Mouse (Mus musculus) frontal cortex, postnatal 14 days (tissue): Measurements from ENCODE around the gene Kctd17.

Experiments used
- DNase-seq, 2 experiments: peaks; one replicate each; pipeline ENCODE4 v3.0.0; 2022; ENCODE audit warnings: low spot score in 2 of 2

Gene Kctd17

DNA sequence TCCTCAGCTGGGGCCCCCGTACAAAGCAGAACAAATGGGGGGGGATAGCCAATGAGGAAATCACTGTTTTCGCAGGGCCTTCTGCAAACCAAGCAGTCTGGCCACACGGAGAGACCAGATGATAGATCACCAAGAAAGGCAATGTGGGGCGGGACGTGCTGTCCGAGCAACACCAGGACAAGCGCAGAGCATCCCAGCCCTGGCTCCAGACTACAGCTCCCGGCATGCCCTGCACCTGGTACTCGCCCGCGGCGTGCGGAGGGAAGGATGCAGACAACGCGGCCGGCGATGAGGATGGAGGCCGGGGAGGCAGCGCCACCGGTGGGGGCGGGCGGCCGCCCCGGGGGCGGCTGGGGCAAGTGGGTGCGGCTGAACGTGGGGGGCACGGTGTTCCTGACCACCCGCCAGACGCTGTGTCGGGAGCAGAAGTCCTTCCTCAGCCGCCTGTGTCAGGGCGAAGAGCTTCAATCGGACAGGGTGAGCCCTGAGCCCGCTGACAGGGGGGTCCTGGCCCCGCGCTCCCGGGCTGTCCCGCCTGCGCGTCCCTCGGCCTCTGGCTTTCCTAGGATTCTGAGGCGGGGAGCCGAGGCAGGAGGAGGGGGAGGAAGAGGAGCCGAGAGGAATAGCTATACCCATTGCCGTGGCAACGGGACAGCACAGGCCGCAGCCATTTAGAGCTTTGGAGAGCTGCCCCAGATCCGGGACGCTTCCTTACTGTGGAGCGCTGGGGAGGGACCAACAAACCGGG, at the start of gene Kctd17:
TSS of gene Kctd17 (plus strand) at position 174 of the 748 bp plus-strand sequence.
- DNase-seq = peak in 1 of 2 experiments; percentile 75

DNA sequence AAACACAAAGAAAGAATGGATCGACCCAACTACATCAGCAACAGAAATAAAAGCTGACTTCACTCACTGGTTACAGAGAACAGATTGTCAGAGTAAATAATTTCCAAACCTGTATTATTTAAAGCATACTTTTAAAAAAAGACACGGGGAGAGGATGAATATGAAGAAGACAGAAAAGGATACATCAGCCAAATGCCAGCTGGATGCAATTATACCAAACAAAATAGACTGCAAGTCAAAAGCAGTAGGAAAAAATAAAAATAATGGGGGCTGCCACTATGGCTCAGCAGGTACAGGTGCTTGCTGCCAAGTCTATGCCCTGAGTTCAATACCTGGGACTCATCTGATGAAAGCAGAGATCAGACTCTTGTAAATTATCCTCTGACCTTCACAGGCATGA, 48.2 kb upstream of the Kctd17 start:
- no peak for DNase-seq

DNA sequence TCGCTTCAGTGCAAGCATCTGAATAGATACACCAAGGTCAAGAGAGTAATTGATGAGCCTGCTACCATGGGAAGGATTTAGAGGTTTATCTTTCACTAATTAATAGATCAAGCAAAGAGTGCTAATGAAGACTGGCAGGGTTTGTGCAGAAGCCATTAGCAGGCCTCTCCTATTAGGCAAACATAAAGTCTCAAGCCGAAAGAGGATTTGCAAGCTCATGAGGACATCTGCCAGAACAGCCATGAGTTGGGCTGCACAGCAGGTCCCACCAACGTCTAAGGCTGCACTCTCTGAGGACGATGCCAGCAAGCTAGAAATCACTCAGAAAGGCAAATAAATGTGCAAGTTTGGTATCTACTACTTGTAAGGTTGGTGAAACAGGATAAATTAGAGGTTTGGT, 47.6 kb upstream of the Kctd17 start:
- DNase-seq = no peak

DNA sequence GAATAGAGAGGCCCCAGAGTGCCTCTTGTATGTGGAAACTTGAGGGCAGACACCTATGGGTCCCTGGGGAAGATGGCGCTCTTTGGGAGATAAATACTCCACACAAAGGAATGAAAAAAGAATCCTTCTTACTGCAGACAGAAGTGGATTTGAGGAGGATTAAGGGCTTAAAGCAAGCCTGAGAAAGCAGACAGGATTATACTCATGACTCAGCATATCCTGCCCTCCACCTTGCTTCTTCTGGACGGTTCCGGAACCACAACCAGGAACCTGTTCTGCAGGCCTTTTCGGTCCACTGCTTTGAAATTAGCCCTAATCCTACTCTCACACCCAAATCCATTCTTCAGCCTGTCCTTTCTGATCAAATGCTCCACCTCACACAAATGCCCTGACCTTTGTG, 46.2 kb upstream of the Kctd17 start:
- no peak for DNase-seq

DNA sequence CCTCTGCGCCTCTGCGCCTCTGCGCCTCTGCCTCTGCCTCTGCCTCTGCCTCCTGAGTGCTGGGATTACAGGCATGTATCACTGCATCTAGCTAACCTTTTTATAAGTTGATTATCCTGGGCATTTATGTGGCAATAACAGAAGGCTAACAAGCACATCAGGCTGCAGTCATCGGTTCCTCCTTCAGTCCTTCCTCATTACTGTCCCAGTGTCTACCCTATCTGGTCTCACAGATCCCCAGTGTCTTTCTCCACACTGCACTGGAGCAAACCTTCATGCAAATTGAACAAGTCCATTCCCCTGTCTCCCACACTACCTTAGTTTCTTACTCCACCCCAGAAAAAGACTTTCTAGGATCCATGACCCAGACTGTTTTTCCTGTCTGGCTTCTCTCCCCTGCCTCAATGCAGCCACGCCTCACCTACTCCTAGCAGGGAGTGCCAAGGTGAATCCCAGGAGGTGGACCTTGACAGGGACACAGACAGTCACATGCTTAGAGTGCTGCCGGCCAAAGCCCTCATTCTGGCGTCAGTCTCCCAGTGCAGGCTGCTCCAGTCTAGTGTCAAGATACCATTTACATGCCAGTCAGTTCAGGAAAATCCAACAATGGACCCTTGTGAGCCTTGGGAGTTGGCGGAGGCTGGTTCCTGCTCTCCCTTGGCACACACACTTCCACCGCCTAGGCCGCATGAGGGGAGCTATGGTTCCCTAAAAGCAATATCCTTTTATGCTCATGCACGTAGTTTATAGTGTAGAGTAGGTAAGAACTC, 44.7 kb upstream of the Kctd17 start:
- DNase-seq = peak in 1 of 2 experiments; percentile 49

DNA sequence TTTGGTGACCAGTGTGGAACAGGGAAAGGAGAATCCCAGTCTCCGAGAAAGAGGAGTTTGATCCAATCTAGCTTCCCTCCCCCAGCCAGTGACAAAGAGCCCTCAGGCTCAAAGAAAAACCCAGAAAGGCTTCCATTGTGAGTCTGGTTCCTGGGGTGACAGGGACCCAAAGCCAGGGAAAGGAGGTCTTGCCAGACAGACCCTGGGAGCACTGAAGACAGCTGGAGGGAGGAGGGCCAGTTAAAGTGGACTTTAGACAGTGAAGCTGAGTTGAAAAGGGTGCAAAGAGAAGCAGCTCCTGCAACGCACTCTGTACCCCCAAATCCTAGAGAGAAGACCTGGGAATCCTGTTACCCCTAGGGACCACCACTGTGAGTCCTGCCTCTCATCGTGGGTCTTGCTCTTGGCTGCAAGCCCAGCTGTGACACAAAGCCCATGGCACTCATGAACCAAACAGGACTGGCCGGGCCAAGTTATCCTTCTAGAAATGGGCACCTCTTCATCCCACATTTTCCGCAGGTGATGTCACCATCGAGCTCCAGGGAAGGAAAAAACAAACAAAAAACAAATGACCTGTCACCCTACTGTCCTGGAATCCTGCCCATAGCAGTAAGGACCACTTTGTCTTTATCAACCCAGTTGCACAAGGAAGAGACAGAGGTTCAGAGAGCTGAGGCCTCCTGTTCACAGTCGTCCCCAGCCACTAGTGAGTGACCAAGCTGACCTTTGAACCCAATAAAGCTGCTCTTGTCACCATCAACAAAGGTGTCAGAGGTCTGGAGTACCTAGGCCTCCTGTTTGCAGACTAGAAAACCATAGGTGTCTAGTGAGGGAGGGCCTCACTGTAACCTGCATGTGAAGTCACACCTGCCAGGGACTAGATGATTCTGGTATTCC, 43.9 kb upstream of the Kctd17 start:
- DNase-seq = peak in 1 of 2 experiments; percentile 35

DNA sequence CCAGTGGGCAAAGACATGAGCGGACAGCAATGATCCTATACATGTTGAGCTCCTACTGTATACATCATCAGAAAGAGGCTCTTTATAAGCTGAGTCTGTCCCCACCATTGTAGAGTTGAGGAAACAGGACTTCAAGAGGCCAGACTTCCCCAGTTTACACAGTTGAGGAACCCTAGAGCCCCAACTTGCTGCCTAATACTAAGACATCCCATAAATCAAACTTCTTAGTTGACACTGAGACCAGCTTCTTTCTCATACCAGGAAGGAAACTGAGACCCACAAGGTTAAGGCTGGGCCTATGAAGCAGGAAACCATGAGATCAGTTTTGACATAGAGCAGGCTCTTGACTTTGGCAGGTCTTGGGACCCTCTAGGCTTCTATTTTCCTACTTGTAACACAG, 42.8 kb upstream of the Kctd17 start:
- no peak for DNase-seq

DNA sequence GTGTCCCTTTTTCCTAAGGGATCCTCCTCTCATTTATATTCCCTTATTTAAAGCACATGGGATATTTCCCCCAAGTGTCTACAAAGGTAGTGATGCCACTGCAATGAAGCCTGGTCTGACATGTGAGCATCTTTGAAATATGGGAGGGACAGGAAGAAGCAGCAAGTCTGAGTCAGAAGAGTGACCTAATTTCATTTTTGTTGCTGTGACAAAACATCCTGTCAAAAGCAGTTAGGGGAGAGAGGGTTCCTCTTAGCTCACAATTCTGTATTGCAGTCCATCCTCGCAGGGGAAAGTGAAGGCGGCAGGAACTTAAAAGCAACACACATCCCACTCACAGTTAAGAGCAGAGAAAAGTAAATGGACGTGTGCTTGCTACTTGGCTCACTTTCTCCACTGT, 37.5 kb upstream of the Kctd17 start:
- DNase-seq = no peak

DNA sequence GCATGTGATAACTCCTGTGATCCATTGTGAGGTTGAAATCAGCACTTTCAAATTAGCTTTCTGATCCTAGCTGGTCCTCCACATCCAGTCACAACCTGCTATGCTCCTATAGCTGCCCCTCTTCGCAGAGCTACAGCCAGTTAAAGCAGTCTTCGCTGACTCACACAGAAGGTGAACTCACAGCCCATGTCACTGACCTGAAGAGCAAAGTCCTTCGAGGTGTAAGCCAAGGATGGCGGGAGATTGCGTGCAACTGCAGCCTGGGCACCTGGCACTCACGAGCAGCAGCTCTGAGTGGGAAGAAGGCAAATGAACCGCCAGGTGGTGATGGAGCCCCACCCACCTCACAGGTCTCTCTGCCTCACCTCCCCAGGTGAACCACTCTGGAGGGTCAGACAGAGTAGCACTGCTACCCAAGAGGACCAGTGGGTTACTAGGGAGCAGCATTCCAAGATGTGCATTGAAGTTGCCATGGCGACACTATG, 32.8 kb upstream of the Kctd17 start, which contains the start of gene Tex33:
TSS of gene Tex33 (minus strand) at position 435 of the 485 bp plus-strand sequence.
- DNase-seq = no peak

DNA sequence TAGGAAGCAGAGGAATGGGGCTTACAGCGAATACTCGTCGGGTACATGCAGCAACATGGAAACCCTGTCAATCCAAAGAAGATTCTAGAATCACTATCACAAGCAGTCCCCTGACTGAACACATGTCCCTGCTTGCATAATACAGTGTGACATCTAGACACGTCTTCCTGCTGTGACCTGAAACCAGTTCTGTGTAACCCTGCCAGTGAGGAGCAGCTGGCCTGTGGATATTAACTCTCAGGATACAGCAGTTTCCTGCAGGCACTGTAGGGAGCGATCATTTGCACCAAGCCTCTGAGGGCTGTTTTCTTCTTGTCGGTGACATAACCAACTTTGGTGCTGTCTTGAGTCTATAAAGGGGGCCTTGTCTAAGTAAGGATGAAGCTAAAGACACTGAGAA, 27.0 kb upstream of the Kctd17 start:
- no peak for DNase-seq

DNA sequence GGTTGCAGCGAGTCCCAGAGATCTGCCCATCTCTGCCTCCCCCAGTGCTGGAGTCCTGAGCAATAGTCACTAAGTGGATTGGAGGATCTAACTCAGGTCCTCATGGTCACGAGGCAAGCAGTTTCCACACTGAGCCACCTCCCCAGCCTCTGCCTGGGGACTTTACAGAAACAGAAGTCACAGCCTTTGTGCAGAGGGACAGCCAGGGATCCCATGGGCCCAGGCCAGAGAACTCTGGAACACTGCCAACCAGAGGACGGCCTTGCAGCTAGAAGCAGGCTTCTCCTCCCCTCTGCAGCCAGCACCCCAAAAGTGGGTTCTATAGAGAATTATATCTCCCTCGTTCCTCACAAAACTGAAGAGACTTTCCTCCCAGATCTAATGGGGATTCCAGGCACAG, 26.4 kb upstream of the Kctd17 start:
- peak in 1 of 2 experiments; percentile 45 for DNase-seq

DNA sequence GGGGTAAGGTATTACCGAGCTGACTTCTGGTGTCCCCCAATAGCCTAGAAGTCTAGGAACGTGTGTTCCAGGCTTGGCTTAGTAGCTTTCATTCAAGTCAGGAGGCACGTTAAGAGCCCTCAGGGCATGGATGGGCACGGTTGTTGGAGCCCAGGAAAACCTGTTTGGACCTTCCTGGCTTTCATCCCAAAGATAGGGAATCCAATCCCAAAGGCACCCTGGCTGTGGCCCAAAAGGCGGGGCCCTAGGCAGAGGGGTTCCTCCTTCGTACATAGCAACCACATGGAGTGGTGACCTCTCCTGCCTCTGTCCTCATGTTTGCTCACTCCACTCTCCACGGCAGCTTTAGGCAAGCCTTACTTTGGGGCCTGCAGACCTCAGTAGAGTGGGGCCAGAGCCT, 25.9 kb upstream of the Kctd17 start:
- no peak for DNase-seq

DNA sequence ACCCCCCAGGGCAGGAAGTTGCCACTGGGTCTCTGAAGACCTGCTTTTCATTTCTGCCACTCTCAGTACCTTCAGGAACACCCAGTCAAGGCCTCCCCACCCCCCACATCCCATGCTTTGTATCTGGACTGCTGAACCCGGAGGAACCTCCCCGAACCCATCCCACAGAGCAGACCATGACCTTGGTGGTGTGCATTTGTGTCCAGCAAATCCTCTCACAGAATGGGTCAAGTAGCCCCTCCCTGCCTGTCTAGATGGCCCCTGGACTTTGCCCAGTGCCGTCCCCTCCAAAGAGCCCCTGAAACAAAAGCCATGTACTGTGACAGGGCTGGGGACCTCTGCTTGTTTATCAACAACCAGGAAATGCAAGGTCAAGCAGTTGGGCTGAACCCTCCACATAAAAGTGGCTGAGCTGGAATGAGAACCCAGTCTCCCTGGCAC, 25.0 kb upstream of the Kctd17 start:
- DNase-seq = no peak

DNA sequence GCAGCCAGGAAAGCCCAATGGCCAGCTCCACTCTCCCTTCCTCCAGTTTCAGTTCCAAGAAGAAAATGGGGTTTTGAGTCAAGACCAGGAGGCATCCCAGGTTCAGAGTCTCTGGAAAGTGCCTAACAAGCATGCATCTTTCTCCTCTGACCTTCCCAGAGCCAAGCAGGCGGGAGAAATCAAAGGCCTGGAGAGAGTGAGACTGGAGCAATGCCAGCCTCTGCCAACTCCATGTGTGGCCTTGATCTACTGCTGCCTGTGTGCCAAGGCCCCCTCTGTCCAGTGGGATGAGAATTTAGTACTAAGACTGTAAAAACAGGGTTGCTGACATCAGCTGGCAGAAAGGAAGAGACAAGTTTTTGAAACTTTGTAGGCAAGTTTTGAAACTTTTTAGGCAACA, 24.5 kb upstream of the Kctd17 start:
- no peak for DNase-seq

DNA sequence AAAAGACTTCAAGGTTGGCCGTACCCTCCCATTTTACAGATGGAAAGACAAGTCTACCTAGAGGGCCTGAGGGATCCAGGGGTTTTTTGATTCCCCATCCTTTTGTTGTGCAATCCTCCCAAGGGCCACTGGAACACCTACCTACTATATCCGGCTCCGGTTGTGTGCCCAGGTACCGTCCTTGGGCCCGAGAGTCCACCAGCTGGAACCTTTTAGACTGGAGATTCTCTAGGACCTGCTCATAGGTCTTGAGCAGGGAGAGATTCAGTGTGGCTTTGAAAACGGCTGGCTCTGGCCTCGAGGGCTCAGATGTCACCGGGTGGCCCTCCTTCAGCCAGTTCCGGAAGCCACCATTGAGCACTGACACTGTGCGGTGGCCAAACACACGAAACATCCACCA, 23.3 kb upstream of the Kctd17 start:
- no peak for DNase-seq

DNA sequence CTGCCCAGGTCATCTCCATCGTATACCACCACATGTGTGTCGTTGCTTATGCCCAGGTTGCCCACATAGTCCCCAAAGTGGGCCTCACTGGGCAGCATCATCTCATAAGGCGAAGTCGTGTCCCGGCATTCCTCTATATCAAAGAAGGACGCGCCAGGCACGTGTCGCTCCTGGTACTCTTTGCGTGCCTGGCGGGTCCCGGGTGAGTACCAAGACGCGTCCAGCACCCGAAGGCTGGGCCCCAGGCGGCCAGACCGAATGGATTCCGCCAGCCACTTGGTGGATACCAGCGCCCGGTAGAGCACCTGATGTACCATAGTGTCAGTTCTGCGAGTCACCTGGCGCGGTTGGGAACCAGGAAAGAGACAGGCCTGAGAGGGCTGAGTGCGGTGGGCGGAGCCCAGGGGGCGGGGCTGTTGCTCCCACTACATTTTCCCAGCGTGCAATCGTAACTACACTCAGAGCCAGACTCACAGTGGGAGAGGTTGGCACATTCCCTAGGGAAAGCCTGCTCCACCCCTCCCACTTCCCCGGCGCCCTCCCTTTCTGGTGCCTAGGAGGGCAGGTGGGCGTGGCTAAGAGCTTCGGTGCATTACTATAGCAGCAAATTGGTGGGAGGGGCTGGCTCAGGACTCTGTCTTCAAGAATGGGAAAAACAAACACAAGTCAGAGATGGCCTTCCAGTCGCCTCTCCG, 22.7 kb upstream of the Kctd17 start, which contains the start of gene Tst:
TSS of gene Tst (minus strand) at position 391 of the 695 bp plus-strand sequence.
- peak; percentile 80 to 88 for DNase-seq

DNA sequence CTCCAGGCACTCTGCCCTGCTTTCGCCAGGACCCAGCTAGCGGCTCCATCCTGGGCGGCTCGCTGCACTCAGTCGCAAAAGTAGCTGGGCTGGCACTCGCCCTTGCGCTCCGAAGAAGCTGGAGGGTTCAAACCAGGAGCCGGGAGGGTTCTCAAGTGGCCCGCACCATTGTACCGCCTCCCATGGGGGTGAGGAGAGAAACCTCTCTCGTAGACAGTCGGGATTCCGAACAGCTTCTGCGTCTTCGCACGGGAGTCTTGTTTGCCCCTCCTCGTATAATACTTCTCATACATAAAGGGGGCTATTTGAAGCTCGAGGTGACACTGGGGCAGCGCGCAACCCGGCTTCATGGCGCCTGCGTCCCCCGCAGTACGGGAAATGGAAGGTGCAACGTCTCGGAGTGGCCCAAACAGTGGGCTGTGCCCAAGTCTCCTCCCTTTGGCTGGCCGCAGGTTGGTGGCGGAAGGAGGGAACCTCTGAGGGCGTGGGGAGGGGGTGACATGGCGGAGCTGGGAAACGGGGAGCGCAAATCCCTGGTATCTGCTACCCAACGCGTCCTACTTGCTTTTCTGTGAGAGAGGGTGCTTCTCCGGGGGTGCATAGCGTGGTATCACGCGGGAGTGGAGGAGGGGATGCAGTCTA, 21.9 kb upstream of the Kctd17 start, which contains the start of gene Mpst:
TSS of gene Mpst (plus strand) at position 124 of the 642 bp plus-strand sequence.
- DNase-seq = peak; percentile 79 to 82

DNA sequence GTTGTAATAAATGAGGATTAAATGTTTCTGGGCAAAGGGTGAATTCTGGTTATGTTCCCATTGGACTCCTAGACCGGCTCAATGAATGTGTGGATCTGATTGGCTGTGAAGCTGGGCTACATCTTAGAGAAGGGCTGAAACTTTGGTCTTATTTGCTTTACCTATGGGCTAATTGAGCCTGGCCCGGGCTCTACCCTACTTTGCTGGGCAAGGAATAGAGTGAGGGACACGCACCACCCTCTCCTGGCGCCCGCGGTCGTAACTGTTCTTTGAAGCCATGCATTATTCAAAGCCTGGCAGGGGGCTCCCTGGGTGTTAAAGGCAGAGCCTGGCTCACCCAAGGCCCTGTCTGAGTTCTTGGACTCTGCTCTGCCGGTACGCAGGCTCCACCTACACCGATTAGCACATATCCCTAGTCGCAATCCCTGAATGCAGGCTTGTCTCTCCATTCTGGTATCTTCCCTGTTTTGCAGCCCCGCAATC, 18.8 kb upstream of the Kctd17 start:
- no peak for DNase-seq

DNA sequence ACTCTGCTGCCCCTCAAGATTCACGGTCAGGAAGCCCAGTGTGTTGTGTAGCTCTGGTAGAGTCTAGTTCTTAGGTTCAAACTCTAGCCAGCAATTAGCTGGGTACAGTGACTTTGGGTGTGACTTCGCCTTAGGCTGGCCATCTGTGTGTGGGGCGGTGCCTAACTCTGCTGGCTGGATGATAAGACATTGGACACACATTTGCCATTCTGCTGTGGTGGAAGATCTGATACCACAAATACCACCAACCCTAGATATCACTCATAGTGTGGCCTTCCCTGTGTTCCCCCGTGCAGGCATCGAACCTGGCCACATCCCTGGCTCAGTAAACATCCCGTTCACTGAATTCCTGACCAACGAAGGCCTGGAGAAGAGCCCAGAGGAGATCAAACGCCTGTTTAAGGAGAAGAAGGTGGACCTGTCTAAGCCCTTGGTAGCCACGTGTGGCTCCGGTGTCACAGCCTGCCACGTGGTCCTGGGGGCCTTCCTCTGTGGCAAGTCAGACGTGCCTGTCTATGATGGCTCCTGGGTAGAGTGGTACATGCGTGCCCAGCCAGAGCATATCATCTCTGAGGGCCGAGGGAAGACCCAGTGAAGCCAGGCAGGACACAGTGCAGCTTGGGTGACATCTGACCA, 15.2 kb upstream of the Kctd17 start:
- no peak for DNase-seq

DNA sequence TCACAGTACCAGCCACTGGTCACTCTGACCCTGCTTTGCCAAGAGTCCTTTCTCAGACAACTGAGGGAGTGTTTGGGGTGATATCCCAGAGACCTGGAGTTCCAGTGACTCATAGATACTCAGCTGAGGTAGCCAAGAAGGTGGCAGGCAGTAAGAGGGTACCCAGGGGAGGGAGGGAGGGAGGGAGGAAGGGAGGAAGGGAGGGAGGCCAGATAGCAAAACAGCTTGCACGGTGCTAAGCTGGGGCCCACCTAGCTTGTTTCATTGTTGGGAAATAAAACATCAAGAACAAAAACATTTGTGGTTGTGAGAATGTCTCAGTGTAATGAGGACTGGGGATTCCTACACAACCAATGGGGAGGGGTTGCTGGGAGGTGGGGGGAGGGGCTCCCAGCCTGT, 14.6 kb upstream of the Kctd17 start:
- DNase-seq = no peak
